Mouse (Mus musculus) layer of hippocampus, adult 9-10 months (tissue): ENCODE results near the gene Mdm2.

Experiments used
- DNase-seq: peaks from one replicate; pipeline ENCODE4 v3.0.0; 2022; ENCODE audit warnings: low spot score

The Mdm2 gene

DNA sequence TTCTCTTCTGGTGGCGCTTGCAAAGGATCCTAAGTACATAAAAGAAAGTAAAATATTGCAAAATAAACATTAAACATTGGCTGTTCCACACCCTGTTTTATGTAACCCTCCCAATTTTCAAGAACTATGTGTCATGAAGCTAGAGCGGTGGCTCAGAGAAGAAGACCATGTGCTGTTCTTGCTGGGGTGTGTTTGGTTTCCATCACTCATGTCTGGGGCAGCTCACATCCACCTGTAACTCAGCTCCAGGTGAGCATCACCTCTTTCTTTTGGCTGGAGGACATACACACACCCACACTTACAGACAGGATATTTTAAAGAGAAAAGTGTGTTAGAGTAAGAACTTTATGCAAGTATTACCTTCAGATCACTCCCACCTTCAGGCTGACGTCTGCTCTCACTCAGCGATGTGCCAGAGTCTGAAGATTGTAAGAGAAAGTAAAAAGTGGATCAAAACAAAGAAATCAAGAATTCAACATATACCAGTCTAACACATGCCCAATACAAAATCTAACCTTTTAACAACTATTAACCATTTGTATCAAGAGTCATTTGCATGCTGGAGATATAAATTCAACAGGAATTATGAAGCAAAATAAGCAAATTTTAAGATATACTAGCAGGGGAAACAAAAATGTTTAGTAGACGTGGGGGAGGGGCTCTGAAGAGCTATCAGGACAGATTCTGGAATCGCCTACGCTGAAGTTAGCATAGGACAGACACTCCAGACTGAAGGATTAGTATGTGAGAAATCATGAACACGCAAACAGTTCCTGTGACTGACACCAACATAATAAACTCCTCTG, 14.3 kb downstream of the Mdm2 start:
- DNase-seq = no peak

DNA sequence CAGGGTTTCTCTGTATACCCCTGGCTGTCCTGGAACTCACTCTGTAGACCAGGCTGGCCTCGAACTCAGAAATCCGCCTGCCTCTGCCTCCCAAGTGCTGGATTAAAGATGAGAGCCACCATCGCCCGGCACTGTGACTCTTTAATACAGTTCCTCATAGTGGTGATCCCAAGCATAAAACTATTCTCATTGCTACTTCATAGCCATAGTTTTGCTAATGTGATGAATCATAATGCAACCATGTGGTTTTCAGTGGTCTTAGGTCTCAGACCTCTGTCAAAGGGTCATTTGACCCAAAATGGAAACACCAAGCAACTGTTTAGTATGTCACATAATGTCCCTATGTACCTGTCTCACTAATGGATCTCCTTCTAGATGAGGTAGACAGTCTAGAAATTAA, 15.0 kb downstream of the Mdm2 start:
- no peak for DNase-seq

DNA sequence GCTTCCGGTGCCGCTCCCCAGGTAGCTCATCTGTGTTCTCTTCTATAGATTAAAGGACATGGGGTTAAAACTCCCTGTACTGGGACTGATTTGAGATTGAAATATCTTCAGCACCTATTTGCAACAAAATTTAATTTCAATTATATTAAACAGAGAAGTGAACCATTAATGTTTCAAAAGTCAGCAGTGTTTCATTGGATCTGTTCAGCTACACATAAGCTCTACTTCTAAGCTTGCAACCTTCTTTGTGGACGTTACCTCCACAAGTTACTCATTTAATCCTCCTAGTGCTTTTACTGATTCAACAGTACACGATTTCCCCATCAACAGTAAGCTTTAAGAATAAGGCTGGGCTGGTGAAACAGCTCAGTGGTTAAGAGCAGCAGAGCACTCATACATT, 15.5 kb downstream of the Mdm2 start:
- no peak for DNase-seq

DNA sequence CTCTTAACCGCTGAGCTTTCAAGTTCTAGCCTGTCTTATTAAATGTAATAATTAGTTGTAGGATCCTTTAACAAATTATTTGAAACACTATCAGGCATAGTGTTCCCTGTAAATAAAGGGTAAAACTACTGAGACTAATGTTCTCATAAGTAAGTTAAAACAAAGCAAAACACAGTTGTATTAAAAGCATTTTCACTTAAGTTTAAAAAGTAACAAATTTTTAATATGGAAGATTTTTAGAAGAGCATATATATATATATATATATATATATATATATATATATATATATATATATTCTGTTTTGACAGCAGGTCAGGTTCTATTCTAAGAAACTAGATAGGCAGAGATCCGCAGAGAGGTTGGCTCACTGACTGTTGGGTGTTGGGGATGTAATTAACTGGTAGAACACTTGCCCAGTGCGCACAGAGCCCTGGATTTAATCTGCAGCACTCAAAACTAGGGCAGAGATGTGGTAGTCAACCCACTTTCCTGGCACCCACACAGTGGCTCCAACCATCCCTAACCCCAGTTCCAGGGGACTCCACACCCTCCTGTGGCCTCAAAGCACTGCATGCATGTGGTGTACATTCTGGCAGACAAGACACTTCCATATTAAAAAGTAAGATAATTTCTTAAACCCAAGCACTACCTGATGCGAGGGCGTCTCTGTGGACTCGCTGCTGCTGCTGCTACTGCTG, 16.2 kb downstream of the Mdm2 start:
- no peak for DNase-seq

DNA sequence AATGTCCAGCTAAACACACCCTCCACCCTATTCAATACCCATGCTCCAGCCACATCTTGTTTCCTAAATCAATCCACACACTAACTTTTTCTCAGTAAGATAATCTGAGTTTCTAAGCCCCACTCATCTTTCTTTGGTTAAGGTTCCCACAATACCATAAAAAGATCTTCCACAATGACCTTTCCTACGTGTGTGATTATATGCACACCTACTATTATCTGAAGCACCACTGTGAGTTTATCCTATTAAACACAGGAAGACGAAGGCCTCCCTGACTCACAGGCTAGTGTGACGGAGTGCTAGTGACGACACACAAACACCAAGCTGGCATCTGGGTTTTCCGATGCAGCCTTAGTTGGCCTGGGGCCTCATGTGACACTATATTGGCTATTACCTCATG, 17.6 kb downstream of the Mdm2 start:
- no peak for DNase-seq

DNA sequence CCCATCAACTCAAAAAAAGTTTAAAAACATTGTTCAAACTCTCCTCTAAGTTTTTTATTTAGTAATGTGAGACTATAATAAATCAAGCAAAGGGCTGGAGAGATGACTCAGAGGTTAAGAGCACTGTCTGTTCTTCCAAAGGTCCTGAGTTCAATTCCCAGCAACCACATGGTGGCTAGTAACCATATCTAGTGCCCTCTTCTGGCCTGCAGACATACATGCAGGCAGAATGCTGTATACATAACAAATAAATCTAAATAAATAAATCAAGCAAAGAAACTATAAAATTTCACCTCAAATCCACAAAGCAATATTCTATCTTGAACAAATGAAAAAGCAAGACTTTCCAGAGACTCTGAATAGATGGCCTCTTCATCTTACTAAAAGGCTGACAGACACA, 18.4 kb downstream of the Mdm2 start:
- DNase-seq = no peak

DNA sequence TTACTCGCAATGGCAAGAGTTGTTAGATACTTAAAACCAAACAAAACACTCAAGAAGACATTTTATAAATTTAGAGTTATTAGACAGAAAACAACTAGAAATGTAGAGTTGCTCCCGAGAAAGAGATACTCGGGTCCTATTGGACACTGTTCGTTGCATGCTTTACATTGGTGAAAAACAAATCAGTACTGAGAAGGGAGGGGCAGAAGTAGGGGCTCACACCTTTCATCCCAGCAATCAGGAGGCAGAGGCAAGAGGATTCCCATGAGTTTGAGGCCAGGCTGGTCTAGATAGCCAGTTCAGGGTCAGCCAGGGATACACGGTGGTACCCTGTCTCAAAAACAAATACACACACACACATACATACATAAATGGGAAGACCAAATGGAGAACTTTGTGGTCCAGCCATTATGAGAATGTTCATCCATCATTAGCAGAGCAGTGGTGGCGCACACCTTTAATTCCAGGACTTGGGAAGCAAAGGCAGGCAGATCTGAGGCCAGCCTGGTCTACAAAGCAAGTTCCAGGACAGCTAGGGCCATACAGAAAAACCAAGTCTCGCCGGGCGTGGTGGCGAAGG, 19.1 kb downstream of the Mdm2 start:
- DNase-seq = no peak

DNA sequence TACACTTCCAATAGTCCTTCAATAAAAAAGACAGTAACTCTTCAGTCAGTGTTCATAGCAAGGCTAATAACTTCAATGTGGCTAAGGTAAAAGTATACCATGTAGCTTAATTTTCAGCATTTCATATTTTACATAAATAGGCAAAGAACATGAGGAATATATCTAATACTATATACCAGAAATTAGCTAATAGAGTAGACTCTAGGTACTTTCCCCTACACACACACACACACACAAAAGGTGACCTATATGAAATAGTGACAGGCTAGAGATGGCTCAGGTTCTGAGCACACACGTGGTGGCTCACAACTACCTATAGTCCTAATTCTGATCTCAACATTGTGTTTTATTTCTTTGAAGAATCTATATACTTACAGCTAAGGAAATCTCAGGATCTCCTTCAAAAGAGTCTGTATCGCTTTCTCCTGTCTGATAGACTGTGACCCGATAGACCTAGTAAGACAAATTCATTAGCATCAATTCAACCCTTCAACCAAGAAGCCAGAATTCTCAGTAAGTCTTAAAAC, 19.7 kb downstream of the Mdm2 start:
- no peak for DNase-seq

DNA sequence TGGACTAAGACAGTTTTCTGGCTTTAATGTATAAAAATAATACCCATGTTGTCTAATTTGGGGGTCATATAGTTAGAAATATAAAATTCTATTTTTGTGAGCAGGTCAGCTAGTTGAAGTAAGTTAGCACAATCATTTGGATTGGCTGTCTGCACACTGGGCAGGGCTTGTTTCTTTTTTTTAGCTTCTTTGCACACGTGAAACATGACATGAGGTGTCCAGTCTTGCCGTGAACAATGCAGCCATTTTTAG, 20.5 kb downstream of the Mdm2 start:
- no peak for DNase-seq

DNA sequence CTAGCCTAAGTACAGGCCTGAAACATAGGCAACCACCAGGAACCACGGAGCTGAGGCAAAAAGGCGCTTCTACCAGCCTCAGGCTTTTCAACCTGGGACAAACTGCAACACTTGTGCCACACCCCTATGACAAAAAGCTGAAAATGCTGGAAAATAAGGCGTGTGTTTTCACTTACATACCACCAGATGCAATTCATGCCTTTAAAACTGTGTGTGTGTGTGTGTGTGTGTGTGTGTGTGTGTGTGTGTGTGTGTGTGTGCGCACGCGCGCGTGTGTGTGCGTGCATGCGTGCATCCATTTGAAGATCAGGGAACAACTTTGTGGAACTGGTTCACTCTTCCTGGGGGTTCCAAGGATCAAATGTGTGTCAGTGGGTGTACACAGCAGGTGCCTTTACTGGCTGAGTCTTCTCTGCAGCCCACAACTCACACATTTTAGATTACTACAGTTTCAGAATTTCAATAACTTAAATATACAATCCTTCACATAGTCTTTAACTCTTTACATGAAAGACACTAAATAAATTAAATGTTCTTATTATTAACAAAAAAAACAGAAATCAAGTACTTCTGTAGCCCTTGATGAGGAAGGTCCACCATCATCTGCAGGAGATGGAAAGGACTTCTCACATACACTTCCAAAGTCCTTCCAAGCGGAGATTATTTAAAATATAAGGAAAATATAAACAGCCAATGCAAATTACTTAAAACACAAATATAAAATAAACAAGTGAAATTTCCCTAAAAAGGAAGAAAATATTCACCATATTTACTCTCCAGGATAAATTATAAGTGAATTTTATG, 21.1 kb downstream of the Mdm2 start:
- DNase-seq = no peak

DNA sequence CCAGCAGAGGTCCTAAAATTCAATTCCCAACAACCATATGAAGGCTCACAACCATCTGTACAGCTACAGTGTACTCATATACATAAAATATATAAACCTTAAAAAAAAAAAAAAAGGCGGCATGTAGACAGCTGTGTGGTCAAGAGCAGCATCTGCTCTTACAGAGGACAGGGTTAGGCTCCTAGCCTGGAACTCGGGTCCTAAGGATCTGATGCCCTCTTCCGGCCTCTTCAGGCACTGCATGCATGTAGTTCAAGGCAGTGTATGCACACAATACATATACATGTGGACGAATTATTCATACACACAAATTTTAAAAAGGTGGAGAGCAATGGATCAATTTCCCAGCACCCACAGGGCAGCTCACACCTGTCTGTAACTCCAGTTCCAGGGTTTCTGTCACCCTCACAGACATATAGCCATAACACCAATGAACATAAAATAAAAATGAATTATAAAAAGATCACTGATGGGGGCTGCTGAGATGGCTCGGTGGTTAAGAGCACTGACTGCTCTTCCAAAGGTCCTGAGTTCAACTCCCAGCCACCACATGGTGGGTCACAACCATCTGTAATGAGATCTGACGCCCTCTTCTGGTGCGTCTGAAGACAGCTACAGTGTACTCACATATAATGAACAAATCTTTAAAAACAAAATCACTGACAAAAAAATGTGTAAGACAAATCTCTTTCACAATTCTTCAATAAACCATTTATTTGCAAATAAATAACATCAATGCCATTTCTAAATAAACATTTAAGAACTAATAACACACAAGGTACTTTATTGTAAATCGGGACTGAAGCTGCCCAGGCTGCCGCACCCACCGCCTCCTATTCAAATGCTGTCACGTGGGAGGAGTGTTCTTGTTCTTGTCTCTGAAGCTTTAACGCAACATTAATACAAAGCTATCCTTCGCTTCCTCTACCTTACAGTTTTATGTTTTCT, 22.1 kb downstream of the Mdm2 start:
- DNase-seq = no peak

DNA sequence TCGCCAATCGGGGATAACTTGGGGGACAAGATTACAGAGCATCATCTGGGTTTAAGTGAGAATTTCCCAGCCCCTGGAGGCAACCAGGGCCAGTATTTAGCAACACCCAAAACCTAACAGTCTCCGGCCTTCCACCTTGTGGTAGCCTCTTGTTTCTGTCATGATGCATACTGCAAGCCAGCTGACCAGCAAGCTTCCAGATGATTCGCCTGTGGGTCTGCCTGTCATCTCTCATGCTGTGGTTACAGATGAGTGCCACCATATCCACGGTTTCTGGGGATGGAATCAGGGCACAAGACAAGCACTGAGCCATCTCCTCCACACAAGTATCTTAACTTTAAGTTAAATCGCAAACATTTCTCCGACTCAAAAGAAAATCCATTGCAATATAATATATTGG, 23.0 kb downstream of the Mdm2 start:
- no peak for DNase-seq

DNA sequence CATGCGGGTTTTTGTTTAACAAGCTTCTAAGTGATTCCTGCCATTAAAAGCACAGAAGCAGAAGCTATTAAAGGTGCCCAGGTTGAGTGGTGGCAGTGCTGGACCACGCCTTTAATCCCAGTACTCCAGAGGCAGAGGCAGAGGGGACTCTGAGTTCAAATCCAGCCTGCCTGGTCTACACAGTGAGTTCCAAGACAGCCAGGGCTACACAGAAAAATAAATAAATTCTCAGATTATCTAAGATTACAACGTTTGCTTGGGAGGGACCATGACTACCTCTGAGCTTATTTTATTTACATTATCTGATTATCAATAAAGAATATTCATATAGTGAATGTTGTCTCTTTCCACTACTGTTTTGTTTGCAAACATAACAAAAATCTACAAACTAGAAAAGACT, 23.5 kb downstream of the Mdm2 start:
- DNase-seq = no peak

DNA sequence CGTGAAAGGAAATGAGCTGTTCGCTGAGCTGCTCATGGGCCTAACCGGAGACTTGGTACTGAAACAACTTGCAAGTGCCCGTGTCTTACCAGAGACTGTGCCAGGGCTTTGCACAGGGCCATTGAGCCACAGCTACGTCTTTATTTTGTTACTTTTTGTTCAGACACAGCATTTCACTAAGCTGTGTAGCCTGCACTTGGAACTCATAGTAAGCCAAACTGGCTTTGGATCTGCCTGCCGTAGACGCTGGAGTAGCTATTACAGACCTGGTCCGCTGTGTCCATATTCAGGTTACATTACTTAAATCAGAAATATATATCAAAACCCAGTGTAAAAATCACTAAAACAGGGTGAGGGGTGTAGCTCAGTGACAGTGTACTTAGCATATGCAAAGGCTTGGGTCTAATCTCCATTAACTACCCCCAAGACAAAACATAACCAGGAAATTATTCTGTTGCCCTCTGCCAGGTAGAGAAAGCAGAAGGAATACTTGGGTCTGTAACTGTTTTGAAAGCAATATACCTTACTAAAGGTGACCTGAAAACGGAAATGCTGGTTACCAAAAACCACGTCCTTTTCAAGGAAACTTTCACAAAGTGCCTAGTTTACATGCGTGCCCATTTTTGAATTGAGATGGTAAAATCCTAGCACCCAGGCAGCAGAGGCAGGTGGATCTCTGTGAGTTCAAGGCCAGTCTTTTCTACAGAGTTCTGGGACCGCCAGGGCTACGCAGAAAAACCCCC, 24.5 kb downstream of the Mdm2 start:
- no peak for DNase-seq

DNA sequence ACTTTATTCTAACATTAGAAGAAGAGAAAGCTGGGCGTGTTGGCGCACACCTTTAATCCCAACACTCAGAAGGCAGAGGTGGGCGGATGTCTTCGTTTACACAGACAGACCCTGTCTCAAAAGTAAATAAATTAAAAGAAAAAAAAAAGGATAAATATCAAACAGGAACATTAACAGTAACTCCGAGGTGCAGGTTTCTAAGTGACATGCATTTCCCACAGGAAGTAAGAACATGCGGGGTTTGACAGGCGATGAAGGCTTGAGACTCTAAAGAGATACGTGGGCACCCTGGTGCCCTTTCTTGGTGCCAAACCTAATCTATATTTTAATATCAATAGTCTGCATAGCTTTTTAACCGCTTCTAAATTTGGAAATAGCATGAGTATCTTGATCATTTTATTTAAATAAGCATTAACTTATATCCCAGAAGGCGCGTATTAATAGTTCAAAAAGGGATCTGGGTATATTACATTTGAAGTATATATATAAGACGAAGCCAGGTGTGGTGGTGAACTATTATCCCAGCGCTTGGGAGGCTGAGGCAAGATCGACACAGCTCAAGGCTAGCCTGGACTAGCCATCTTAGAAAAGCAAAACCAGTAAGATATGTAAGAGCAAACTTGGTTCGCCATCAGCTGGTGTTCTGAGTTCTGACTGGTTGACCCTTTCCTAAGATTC, 25.2 kb downstream of the Mdm2 start:
- no peak for DNase-seq

DNA sequence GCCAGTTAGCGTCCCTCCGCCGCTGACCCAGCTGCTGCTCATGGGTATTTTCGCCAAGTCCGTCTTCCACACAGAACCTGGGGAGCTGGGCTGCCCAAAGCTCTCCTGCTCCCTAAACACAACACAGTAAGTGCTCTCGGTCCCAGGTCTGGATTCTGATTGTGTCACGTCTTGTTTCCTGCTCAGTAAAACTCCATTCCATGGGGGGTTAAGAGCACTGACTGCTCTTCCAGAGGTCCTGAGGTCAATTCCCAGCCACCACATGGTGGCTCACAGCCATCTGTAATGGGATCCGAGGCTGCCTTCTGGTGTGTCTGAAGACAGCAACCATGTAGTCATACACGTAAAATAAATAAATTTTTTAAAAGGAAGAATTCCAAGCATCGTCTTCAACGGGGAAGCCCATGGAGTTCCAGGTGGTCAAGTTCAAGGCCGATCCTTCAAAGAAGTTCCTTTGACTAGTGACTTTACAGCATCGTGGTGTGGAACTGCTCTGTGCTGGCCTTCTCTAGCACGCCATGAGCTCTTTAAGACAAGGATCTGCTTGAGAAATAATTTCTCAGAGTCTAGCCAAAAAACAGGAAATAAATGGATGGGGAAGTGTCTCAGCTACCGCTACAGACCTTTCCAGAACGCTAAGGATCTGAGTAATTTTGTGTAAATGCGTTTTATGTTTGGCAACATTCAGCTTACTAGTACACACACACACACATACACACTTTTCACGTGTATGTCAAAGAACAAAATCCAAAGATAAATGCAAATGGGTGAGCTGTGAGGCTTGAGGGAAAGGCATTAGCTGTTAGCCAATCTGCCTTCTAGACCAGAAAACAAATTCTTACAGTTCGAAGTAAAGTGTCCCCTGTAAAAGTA, 26.0 kb downstream of the Mdm2 start:
- no peak for DNase-seq

DNA sequence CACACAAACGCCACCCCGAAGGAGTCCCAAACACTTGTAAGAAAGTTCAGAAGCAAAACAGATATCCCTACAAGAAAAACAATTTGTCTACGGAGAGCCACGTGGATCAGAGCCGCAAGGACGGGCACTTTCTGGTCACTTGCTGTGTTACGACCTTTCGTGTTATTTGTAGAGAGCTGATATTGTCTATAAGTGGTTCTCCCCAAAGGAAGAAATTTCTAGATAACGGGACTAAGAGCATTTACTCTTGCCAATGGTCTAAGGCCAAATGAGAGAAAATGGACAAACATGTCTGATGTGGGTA, 26.9 kb downstream of the Mdm2 start:
- DNase-seq = no peak

DNA sequence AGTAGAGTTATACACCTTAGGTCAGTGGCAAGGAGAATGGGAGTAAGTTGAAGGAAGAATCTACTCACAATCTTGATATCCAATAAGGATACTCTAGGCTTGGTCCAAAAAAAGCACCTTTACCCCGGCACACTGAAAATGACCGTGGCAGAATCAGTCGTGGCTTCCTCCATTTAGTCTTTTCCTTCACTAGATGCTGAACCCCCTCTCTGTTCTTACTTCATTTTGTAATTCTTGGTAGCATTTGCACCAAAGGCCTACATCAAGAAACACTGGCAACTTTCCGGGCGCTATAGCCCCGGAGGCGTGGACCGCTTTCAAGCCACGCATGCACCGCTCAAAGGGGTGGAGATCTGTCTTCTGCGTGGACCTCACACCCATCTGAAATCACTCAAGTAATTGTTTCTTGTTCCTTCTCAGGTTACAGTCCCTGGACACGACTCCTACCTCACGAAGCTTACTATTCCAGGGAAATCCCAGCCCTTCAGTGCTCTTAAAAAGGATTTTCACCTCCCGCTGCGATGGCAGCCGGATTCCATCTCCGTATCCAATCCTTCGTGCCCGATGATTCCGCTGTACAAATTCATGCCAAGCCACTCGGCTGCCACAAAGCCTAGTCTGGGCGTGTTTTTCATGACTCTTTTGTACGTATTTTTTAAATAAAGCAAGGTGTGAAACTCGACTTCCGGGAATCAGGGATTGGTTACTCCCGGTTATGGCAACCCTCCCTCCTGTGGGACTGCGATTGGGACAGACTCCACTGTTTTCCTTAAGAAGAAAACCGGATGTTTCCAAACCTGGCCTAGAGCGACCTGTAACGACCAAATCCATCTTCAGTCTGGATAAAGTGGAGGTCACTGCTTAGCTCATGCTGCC, 27.5 kb downstream of the Mdm2 start:
- DNase-seq = no peak
